Mouse (Mus musculus) testis, adult 2 months (tissue): ENCODE data around the gene D630045J12Rik. TPM values are rescaled to one million over a fixed set of nuclear protein-coding genes. Genes with fewer than 3 reads are reported as not detected.

Source experiments
- H3K27ac ChIP-seq: fragments of 200-500 bp; 2 replicates; pipeline ENCODE4 v1.5.1; 2012; ENCODE audit warnings: low read depth, low read length; ENCODE audit not compliant: control insufficient read depth, insufficient read depth
- H3K27me3 ChIP-seq: fragments of 200-500 bp; 2 replicates; pipeline ENCODE4 v1.6.1; 2012; ENCODE audit warnings: mild to moderate bottlenecking, low read length, moderate library complexity; ENCODE audit not compliant: control insufficient read depth, insufficient read depth
- H3K36me3 ChIP-seq: fragments of 200-500 bp; 2 replicates; pipeline ENCODE4 v1.6.1; 2012; ENCODE audit warnings: mild to moderate bottlenecking, low read length; ENCODE audit not compliant: control insufficient read depth, insufficient read depth
- H3K4me1 ChIP-seq: fragments of 200-500 bp; 2 replicates; pipeline ENCODE4 v1.6.1; 2012; ENCODE audit warnings: low read length; ENCODE audit not compliant: control insufficient read depth, insufficient read depth
- H3K4me3 ChIP-seq: fragments of 200-500 bp; 2 replicates; pipeline ENCODE4 v1.5.1; 2012; ENCODE audit warnings: low read depth, mild to moderate bottlenecking, low read length, moderate library complexity, mixed read lengths; ENCODE audit not compliant: control insufficient read depth
- CTCF ChIP-seq: fragments of 200-500 bp; IDR thresholded peaks from 2 replicates; pipeline ENCODE4 v1.5.1; 2012; ENCODE audit warnings: low read depth, mild to moderate bottlenecking, inconsistent platforms, low read length, moderate library complexity; ENCODE audit not compliant: control insufficient read depth, insufficient read depth, insufficient replicate concordance
- POLR2A ChIP-seq: fragments of 200-500 bp; IDR thresholded peaks from 2 replicates; pipeline ENCODE4 v1.6.1; 2012; ENCODE audit warnings: low read depth, mild to moderate bottlenecking, inconsistent platforms, low read length, moderate library complexity; ENCODE audit not compliant: control insufficient read depth
- polyA plus RNA-seq: library from polyadenylated mRNA; depleted of rRNA; stranded (reverse); fragments of >200 nt; gene quantifications from 2 replicates; pipeline ENCODE4 v1.2.3, GENCODE M21; 2012

Gene D630045J12Rik
- polyA plus RNA-seq, 1 experiment: 3.4 TPM

DNA sequence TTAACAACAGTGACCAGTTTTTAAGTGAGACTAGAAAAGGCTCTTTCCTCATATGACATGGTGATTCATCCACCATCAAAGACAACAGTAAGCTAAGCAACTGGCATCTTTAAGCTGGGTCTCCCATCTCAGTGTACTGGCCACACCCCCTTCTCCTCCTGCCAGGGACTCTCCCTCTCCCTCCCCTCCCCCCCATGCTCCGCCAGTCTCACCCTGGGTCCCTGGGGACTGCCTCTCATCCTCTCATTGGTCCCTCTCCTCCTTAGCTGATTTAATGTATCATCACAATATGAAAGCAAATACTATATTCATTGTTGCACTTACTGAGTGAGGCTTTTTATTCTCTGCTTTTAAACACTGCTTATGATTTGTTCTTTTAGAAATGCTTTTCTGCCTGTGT is 29.7 kb downstream of the D630045J12Rik start:
- no peak overlapping the region for H3K4me3 ChIP-seq
- no peak for TF ChIP-seq POLR2A
- TF ChIP-seq CTCF: no peak
- H3K36me3 ChIP-seq: no peaks in the 10 kb centered on the region
- no peaks in the 10 kb centered on the region for H3K27me3 ChIP-seq
- H3K27ac ChIP-seq: no peak overlapping the region
- no peaks in the 10 kb centered on the region for H3K4me1 ChIP-seq

DNA sequence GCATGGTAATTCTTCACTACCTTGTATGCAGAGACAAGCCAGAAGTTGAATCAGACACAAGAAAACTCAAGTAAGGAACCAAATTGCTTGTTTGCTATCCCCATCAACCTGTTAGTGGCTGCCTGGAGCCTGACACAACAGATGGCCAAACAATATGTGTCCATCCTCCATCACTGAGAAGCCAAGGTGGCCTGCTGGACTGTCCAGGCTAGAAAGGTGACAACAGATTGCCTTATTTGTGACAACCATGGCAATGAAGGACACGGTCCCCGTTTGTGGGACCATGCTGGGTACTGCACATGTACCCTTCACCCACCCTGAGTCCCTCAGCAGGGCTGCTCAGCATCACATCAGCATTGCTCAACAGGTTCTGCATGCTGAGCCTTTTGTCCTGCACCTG is 34.5 kb downstream of the D630045J12Rik start:
- Histone ChIP-seq H3K4me3 (no peak overlapping the region), H3K4me1 (no peaks in the 10 kb centered on the region), H3K27ac (no peak overlapping the region), H3K36me3 (no peaks in the 10 kb centered on the region), H3K27me3 (no peaks in the 10 kb centered on the region)
- no peak for TF ChIP-seq POLR2A
- TF ChIP-seq CTCF: no peak

DNA sequence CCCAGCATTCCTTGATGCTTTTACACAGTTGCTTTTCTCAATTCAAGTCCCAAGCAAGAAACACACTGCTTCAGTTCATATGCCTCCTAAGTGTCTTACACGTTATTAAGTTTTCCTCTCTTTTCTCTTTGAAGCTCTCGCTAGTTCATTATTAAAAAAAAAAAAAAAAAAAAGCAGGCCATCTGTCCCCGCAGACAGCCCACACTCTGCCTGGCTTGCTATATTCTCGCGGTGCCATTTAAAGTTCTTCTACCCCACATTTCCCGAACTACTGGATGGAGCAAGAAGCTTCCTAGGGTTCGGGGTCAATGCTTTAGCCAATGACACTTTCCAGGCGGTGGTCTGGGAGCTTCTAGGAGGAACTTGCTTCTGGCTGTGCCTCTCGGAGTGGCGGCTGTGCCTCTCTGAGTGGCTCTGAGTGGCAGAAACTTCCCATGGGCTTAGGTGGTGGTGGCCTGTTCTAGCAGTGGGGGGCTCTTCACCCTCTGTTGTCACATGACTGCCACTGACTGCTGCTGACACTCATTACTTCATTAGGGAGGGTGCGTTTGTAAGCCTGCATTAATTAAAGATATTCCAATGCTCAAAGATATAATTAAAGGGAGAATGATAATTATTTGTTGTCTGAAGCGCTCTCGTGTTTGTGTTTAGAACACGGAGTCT is 38.2 kb downstream of the D630045J12Rik start:
- Histone ChIP-seq H3K27me3 (no peaks in the 10 kb centered on the region), H3K4me1 (no peaks in the 10 kb centered on the region), H3K4me3 (no peak overlapping the region), H3K36me3 (no peaks in the 10 kb centered on the region), H3K27ac (no peak overlapping the region)
- TF ChIP-seq CTCF (no peak), POLR2A (no peak)

DNA sequence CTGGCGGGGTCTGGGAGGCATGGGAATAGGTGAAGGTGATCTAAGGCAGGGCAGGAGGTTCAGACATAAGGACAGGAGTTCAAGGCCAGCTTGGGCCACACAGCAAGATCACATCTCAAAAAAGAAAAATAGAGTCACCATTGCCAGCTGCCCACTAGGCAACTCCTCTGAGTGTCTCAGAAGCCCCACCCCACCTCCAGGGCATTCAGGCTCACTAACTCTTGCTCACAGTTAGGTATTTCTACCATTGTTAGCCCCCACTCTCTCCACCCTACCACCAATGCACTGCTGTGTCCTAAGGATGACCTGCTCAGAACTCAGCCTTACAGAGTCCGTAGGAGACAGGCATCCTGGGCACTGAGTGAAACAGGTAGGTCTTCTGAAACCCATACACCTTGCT is 46.2 kb downstream of the D630045J12Rik start:
- Histone ChIP-seq H3K36me3 (no peaks in the 10 kb centered on the region), H3K4me3 (no peak overlapping the region), H3K27me3 (no peaks in the 10 kb centered on the region), H3K27ac (no peak overlapping the region), H3K4me1 (no peaks in the 10 kb centered on the region)
- TF ChIP-seq POLR2A: no peak
- no peak for TF ChIP-seq CTCF

DNA sequence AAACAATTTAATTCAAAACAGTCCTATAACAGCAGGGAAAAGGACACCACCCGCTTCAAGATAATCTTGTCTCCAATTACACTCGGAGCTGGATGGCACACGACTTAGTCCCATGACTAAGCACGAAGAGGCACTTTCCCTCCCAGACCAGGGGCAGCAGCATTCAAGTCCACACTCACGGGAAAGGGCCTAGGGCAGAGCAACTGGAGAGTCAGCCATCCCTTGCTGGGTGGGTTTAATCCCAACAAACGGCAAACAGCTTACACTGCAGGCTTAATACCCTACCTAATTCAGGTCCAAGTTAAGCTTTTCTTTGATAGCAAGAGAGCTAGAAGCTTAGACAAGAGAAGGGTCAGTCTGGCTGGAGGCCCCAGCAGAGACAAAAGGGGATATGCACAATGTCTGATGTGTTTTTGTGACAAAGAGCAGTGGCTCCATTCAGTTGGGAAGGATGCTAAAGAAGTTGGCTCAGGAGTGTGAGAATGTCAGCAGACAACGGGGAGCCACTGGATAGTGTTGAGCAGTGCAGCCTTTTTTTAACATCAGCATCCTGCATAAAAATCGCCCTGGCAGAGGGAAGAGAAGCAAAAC is 46.8 kb downstream of the D630045J12Rik start:
- Histone ChIP-seq H3K4me3 (no peak overlapping the region), H3K36me3 (no peaks in the 10 kb centered on the region), H3K27ac (no peak overlapping the region), H3K4me1 (no peaks in the 10 kb centered on the region), H3K27me3 (no peaks in the 10 kb centered on the region)
- TF ChIP-seq POLR2A (no peak), CTCF (no peak)

DNA sequence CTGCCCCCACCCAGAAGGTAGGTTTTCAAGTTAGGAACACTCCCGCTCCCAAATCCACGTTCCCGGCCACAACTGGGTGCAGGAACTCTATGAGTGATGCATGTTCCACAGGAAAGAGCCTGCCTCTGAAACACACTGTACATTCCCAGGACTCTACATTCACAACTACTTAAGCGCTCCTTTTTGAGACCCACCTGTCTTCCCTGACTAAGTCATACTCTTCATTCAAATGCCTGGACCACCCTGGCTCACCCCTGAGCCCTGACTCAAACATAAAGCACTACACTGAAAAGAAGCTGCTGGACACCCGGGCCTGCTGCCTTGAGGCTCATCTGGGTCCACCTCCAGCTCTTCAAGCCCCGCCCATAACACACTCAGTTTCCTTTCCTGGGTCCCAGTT is 48.4 kb downstream of the D630045J12Rik start:
- Histone ChIP-seq H3K4me1 (no peaks in the 10 kb centered on the region), H3K36me3 (no peaks in the 10 kb centered on the region), H3K4me3 (no peak overlapping the region), H3K27me3 (no peaks in the 10 kb centered on the region), H3K27ac (no peak overlapping the region)
- no peak for TF ChIP-seq POLR2A
- no peak for TF ChIP-seq CTCF

DNA sequence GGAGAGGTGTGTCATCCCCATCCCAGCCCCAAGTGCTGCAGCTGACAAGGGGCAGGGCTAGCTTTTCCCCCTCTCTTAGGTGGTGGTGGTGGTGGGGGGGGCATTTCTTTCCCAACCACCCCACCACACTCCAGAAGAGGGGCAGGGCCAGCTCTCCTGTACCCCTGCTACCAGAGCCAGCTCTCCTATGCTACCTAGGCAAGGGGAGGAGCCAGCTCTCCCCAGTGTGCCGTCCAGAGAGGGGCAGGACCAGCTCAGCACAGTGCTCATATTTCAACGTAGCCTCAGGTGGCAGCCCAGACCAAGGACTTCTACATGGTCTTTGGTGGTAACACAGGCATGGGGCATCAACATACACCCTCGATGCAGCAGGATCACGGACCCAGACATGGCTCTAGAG is 50.0 kb downstream of the D630045J12Rik start:
- Histone ChIP-seq H3K36me3 (no peaks in the 10 kb centered on the region), H3K4me3 (no peak overlapping the region), H3K27ac (no peak overlapping the region), H3K4me1 (no peaks in the 10 kb centered on the region), H3K27me3 (no peaks in the 10 kb centered on the region)
- TF ChIP-seq CTCF (no peak), POLR2A (no peak)

DNA sequence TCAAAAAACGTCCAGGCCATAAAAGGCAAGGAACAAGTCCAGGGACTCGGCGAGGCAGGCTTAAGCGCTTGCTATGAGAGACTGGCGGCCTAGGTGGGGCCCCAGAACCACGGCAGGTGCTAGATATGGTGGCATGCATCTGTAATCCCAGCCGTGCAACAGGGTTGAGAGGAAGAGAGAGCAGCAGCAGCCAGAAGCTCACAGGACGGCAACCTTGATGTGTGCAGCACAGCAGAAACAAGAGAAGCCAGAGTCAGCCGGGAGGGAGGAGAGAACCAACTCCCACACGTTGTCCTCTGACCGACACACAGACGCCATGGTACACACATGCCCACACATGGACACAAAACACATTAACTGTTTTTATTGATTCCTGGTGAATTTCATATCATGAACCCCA is 51.0 kb downstream of the D630045J12Rik start:
- TF ChIP-seq CTCF (no peak), POLR2A (no peak)
- no peak overlapping the region for H3K4me3 ChIP-seq
- no peaks in the 10 kb centered on the region for H3K36me3 ChIP-seq
- no peaks in the 10 kb centered on the region for H3K27me3 ChIP-seq
- H3K27ac ChIP-seq: no peak overlapping the region
- H3K4me1 ChIP-seq: no peaks in the 10 kb centered on the region
